Mouse (Mus musculus): Measurements from ENCODE around the gene Pdcl3.

The Pdcl3 gene

GRCm38 (mm10) chr1:38985308-38985707 lies at the start of gene Pdcl3:
Gene Pdcl3 (plus strand): TSS chr1:38985608.
- no peak for DNase-seq (ENCODE audit: extremely low read depth, low read depth, low spot score)

- no peak for DNase-seq (ENCODE audit: extremely low read depth, low read depth, low spot score)
Observed at GRCm38 (mm10) chr1:38936780-38937179, 48.6 kb upstream of the Pdcl3 start.

- DNase-seq (ENCODE audit: extremely low read depth, low read depth, low spot score) = no peak
Observed at GRCm38 (mm10) chr1:38938849-38939248, 46.6 kb upstream of the Pdcl3 start, which contains the start of gene Nms. Gene Nms (plus strand): TSS chr1:38939149.

GRCm38 (mm10) chr1:38939608-38940007 lies 45.8 kb upstream of the Pdcl3 start:
- no peak for DNase-seq (ENCODE audit: extremely low read depth, low read depth, low spot score)

GRCm38 (mm10) chr1:38956457-38956856 lies 29.0 kb upstream of the Pdcl3 start:
- no peak for DNase-seq (ENCODE audit: extremely low read depth, low read depth, low spot score)

GRCm38 (mm10) chr1:38969116-38969515 lies 16.3 kb upstream of the Pdcl3 start:
- DNase-seq (ENCODE audit: extremely low read depth, low read depth, low spot score) = no peak

- DNase-seq (ENCODE audit: extremely low read depth, low read depth, low spot score) = no peak
Observed at GRCm38 (mm10) chr1:38971712-38972111, 13.7 kb upstream of the Pdcl3 start.

- no peak for DNase-seq (ENCODE audit: extremely low read depth, low read depth, low spot score)
Observed at GRCm38 (mm10) chr1:38972986-38973592, 12.3 kb upstream of the Pdcl3 start.

GRCm38 (mm10) chr1:38979953-38980352 lies 5.5 kb upstream of the Pdcl3 start:
- no peak for DNase-seq (ENCODE audit: extremely low read depth, low read depth, low spot score)

GRCm38 (mm10) chr1:38983870-38984269 lies 1.5 kb upstream of the Pdcl3 start:
- no peak for DNase-seq (ENCODE audit: extremely low read depth, low read depth, low spot score)

GRCm38 (mm10) chr1:38987080-38987864 lies 1.9 kb downstream of the Pdcl3 start:
- DNase-seq (ENCODE audit: extremely low read depth, low read depth, low spot score) = peak; percentile 72

- DNase-seq (ENCODE audit: extremely low read depth, low read depth, low spot score) = no peak
Observed at GRCm38 (mm10) chr1:38987865-38988211, 2.4 kb downstream of the Pdcl3 start.

GRCm38 (mm10) chr1:38988357-38988756 lies 2.9 kb downstream of the Pdcl3 start:
- DNase-seq (ENCODE audit: extremely low read depth, low read depth, low spot score) = no peak

GRCm38 (mm10) chr1:38992365-38992764 lies 7.0 kb downstream of the Pdcl3 start:
- no peak for DNase-seq (ENCODE audit: extremely low read depth, low read depth, low spot score)

- DNase-seq (ENCODE audit: extremely low read depth, low read depth, low spot score) = no peak
Observed at GRCm38 (mm10) chr1:39001106-39001505, 15.7 kb downstream of the Pdcl3 start.

GRCm38 (mm10) chr1:39005751-39006354 lies 20.4 kb downstream of the Pdcl3 start:
- no peak for DNase-seq (ENCODE audit: extremely low read depth, low read depth, low spot score)

GRCm38 (mm10) chr1:39006830-39007829 lies 21.7 kb downstream of the Pdcl3 start:
- DNase-seq (ENCODE audit: extremely low read depth, low read depth, low spot score) = no peak

- no peak for DNase-seq (ENCODE audit: extremely low read depth, low read depth, low spot score)
Observed at GRCm38 (mm10) chr1:39010583-39011021, 25.2 kb downstream of the Pdcl3 start.

- peak; percentile 68 for DNase-seq (ENCODE audit: extremely low read depth, low read depth, low spot score)
Observed at GRCm38 (mm10) chr1:39012576-39012975, 27.2 kb downstream of the Pdcl3 start.

- no peak for DNase-seq (ENCODE audit: extremely low read depth, low read depth, low spot score)
Observed at GRCm38 (mm10) chr1:39013843-39014242, 28.4 kb downstream of the Pdcl3 start.

GRCm38 (mm10) chr1:39015529-39015928 lies 30.1 kb downstream of the Pdcl3 start:
- DNase-seq (ENCODE audit: extremely low read depth, low read depth, low spot score) = no peak

Data from fat pad, adult 2 months (tissue).